Mouse (Mus musculus): ENCODE data around the gene Trim28.

DNA sequence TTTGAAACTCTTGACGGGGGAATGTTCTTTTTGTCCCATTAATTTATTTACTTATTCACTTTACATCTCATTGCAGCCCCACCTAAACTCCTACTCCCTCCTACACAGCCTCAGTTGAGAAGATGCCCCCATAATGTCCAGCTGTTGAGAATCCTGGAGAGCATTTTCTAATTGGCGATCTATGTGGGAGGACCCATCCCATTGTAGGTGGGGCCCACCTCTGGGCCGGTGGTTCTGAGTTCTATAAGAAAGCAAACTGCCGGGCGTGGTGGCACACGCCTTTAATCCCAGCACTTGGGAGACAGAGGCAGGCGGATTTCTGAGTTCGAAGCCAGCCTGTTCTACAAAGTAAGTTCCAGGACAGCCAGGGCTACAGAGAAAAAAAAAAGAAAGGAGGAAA is 12.0 kb upstream of the Trim28 start:
- TF ChIP-seq CTCF (conservative IDR thresholded peaks at IDR 0.05 in 1 of 2, IDR thresholded peaks at IDR 0.05 in 1 of 2; ENCODE audit: low read depth in 2 of 2, low read length in 2 of 2): no peak
- no peak for TF ChIP-seq USF1 (IDR thresholded peaks at IDR 0.05; ENCODE audit: low read depth, low read length)
- TF ChIP-seq SMC3 (IDR thresholded peaks at IDR 0.05; ENCODE audit: low read depth, low read length): no peak
- TF ChIP-seq GABPA (IDR thresholded peaks at IDR 0.05; ENCODE audit: insufficient replicate concordance, low read depth, low read length): no peak
- TF ChIP-seq ZNF384 (IDR thresholded peaks at IDR 0.05; ENCODE audit: low read depth, low read length): no peak
- TF ChIP-seq ZKSCAN1 (IDR thresholded peaks at IDR 0.05; ENCODE audit: borderline replicate concordance, low read depth, low read length): no peak
- TF ChIP-seq E2F4 (IDR thresholded peaks at IDR 0.05; ENCODE audit: insufficient replicate concordance, low read depth, low read length): no peak
- no peak for TF ChIP-seq RCOR1 (conservative IDR thresholded peaks at IDR 0.05; ENCODE audit: low read depth, low read length)

Measured in CH12.LX (cell line).